Mouse (Mus musculus) brain, embryonic 14.5 days (tissue): ENCODE data around the gene Slc5a2.

ENCODE experiments used
- CTCF ChIP-seq: fragments of 200-500 bp; IDR thresholded peaks from 2 replicates; pipeline ENCODE4 v1.5.1; 2012; ENCODE audit warnings: inconsistent platforms, mild to moderate bottlenecking, moderate library complexity, borderline replicate concordance; ENCODE audit not compliant: insufficient read depth, insufficient read length; ENCODE audit errors: extremely low read depth
- POLR2A ChIP-seq: fragments of 200-500 bp; IDR thresholded peaks from 2 replicates; pipeline ENCODE4 v1.6.1; 2012; ENCODE audit warnings: mild to moderate bottlenecking, inconsistent platforms, borderline replicate concordance; ENCODE audit not compliant: poor library complexity, insufficient read depth, insufficient read length, severe bottlenecking; ENCODE audit errors: extremely low read depth

DNA sequence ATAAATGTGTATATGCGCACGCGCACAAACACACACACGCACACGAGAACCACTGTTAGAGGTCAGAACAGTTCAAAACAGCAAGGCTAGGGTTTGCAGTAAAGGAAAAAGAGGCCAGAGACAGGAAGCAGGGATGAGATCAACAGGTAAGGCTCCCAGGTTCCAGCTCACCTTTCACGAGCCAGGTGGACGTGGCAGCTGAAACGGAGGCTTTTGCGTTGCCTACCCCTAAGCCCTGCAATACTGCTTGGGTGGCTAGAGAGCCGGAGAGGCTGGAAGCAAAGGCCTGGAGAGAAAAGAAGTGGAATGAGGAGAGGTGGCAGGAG is 31.8 kb downstream of the Slc5a2 start:
- no peak for TF ChIP-seq CTCF
- TF ChIP-seq POLR2A, result no peak
